Mouse (Mus musculus) embryo, embryonic 10 days (tissue): ENCODE data around the gene Cep170b.

ENCODE experiments used
- DNase-seq: peaks from one replicate; pipeline ENCODE4 v3.0.0-alpha.2; 2015; ENCODE audit warnings: low spot score

The Cep170b gene

GRCm38 (mm10) chr12:112702374-112703320 lies 17.6 kb upstream of the Cep170b start:
- DNase-seq, result no peak

DNA sequence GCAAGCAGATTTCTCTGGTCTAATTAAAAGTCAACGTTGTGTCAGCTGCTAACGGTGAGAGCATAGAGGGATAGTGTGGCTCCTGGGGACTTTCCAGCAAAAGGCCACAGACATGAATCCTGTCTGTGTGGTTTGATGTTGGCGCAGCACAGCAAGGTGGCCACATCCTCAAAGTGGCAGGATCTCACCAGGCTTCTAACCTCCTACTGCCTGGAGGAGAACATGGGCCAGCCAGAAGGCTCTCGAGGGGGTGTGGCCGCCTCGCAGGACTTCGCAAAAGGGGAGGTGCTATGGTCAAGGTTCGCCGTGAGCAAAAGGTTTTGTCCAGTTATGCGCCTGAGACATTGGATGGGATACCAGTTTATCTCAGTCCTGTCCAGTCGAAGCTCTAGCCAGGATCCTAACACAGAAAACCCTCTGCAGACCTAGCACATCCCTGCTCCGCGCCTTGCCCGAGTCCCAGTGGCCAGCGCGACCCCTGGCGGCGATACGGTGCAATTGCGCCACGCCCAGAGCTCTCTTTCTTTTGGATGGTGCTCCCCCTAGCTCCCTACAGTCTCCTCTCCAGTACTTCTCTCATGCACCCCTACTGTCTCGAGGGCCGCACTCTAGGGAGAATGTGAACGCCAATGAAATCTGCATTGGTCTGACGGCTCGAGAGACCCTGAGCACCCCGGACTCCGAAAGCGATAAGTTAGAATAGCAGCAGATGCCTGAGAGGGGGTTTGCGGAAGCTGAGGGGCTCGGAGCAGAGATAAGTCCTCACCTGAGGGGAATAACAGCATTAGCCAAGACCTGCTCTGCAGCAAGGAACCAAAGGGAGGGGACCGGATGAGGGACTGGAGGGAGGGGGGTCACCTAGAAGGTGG lies 13.3 kb upstream of the Cep170b start:
- DNase-seq, result peak; percentile 94

DNA sequence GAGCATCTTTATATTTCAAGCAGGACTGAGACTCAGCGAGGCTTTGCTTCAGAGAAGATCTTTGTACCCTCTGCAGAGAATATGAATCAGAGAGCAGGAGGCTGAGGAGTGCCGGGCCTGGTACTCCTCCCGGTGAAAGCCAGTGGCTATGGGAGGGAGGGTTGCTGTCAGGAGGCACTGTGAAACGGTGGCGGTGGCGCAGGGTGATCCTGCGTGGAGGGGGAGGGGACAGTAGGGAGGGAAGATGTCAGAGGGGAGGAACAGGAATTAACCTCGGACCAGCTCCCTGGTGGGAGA lies 12.7 kb upstream of the Cep170b start:
- DNase-seq, result no peak

- DNase-seq, result no peak
Observed at GRCm38 (mm10) chr12:112713984-112714383, 6.3 kb upstream of the Cep170b start.

DNA sequence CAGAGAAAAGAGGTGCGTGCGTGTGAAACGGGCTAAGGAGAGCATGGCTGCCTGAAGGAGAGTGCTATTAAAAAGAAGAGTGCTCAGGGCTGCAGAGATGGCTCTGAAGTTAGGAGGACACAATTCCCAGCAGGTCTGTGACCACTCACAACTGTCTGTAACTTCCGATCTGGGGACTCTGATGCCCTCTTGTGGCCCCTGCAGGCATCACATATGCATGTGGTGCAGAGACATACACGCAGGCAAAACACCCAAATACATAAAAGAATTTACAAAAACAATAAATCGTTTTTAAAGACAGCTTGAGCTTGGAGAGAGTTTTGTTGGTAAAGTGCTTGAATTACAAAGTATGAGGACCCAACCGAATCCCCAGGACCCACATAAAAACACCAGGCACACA lies 3.1 kb upstream of the Cep170b start:
- DNase-seq, result peak; percentile 68

DNA sequence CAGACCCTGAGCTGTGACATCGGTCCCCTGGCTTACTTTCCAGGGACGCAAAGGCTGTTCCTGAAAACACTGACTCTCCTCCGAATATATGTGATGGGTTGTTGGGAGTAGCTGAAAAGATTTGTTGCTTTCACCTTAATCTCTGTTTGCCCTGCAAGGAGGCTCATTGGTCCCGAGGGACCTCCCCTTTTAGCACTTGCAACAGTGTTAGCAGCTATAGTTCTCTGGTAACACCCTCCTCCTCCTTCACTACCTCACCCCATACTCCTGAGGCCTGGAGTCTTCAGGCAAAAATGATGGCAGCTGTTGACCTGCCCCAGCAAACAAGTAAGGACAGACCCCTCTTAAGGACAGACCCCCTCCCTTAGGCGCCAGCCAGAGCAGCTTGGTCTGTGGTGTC lies 1.3 kb upstream of the Cep170b start:
- no peak for DNase-seq

DNA sequence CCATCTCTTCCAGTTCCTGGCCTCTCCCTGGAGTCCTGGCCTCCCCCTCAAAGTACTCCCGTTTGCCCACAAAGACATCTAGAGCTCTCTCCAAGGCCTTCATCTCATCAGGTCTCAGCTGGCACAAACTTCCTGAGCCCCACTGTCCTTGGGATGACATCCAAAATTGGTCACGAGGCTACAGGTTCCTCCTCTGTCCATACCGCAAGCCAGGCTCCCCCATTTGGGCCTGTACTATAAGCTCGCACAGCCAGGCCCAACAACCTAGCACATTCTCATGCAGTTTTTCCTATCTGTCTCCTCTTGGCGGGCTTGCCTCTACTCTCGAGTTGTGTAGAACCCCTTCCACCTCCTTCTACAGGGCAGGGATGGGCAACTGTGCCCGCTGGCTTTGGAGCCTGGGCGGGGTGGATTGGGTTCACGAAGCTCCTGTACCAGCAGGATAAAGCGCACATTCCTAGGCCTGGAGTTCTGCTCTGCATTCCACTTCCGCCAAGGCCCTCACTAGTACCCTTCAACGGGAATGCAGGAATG lies 702 bp downstream of the Cep170b start:
- no peak for DNase-seq

DNA sequence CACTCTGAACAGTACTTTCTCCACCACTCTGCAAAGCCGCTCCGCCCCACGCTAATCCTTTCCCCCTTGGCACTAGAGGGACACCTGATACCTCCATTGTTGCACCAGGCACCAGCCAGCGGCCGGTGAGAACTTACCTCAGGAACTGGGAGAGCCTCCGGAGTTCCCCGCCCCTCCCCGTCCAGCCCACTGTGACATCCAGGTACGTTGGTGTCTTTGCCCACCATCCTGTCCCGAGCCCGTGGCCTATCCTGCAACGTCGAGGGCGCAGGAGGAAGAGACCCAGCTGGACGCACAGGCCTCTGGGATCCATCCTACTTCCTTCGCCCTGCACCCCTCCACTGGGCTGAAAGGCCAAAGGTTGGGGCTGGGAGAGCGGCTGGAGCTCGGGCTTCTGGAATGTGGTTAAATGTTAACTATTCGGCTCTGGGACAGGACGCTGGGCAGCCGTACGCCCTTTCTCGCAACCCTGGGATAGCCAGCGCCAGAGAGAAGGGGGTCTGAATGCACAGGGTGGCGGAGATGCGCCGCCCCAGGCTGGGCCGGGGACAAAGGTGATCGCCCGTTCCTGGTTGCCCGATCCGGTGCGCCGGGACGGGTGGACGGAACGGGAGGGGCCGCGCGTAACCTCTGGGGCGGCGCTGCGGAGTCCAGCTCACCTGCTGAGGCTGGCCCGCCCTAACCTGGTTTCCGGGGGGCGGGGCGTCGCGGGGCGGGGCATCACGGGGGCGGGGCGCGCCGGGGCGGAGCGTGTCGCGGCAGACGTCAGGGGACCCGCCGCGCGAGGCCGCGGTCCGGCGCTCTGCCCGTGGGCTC lies 1.4 kb downstream of the Cep170b start:
- DNase-seq, result peak; percentile 57

GRCm38 (mm10) chr12:112722240-112723027 lies 2.2 kb downstream of the Cep170b start:
- DNase-seq, result peak; percentile 32

DNA sequence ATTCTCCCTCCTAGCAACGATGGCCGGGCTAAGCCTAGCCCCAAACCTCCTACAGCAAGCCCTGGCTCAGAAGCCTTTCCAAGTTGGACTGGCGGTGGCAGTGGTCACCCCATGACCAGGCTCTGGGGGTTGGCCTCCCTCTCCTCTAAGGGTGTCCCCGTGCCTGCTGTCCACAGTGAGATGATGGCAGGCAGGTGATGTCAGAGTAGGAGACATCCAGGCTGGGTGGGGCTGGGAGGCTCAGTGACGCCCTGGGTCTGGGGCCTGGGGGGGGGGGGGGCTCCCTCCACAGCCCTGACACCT lies 2.7 kb downstream of the Cep170b start:
- no peak for DNase-seq

GRCm38 (mm10) chr12:112723445-112723844 lies 3.2 kb downstream of the Cep170b start:
- DNase-seq, result no peak

GRCm38 (mm10) chr12:112724077-112724805 lies 4.0 kb downstream of the Cep170b start:
- DNase-seq, result peak; percentile 71

GRCm38 (mm10) chr12:112727801-112728200 lies 7.5 kb downstream of the Cep170b start:
- DNase-seq, result no peak

- no peak for DNase-seq
Observed at GRCm38 (mm10) chr12:112730808-112731207, 10.6 kb downstream of the Cep170b start.

GRCm38 (mm10) chr12:112732591-112732990 lies 12.3 kb downstream of the Cep170b start:
- no peak for DNase-seq

DNA sequence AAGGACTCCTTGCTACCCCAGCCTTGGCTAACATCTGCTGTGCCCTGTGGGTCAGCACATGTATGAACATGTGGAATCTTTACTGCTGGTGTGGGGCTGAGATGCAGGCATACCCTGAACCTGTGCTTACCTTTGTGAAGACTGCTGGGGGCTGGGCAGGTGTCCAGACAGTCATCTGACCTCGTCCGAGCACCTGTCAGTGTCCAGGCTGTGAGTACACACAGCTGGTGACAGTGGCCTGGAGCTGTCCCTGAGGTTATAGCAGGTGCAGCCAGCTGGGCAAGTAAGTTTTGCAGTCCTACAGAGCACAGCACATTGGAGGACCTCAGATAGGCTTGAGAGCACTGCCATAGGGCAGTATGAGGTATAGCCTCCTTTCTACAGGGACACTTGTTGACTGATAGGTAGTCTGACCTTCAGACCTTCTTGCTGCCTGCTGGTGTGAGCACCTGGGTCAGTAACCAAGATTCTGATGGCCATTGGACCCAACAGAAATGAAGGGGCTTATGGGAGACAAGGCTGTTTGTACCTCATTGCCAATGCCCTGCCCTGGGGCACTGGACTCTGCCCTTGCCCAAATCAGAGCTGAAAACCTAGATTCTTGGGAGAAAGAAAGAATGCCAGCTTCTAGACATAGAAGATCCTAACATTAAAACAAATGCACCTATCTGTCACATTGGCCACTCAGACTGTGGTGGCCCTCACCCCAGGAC lies 14.0 kb downstream of the Cep170b start:
- no peak for DNase-seq

GRCm38 (mm10) chr12:112734881-112735655 lies 14.8 kb downstream of the Cep170b start:
- DNase-seq, result no peak

DNA sequence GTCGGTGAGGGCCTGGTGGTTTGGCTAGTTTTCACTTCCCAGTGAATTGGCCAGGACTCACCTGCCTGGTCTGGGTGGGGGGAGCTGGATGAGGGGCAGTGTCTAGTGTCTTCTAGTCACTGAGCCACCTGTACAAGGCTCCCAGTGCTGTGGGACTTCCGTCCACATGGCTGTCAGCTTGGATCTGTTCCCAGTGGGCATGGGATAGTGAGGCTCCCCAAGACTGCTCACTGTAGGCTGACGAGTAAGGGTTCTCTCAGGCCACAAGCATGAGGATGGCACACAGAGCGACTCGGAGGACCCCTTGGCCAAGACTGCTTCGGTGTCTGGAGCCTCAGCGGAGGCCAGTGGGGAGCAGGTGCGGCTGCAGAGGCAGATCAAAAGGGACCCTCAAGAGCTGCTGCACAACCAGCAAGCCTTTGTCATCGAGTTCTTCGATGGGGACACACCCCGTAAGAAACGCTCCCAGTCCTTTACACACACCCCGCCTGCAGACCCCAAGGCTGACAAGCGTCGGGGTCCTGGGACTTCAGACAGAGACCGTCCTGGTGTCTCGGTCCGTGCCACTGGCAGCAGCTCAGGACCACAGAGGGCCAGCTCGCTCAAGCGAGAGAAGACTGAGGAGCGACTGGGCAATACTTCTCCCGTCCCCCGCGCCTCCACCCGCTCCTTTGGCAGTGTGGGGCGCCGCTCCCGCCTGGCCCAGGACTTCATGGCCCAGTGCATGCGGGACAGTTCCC lies 15.8 kb downstream of the Cep170b start:
- no peak for DNase-seq

DNA sequence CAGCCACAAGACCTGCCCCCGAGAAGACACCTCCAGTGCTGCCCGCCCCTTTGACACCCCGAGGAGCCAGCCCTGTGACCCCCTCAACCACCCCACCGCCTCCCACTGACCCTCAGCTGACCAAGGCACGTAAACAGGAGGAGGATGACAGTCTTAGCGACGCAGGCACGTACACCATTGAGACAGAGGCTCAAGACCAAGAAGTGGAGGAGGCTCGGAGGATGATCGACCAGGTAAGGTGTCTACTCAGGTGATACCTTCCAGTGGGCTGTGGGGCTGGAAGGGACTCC lies 16.3 kb downstream of the Cep170b start:
- no peak for DNase-seq
